Mouse (Mus musculus): ENCODE results near the gene Slc35d1.
"Not testable (repeated sequence)": the region's sequence is repeated elsewhere in the genome, so short reads cannot be mapped to it uniquely, and the experiment has no call there.

Gene Slc35d1

DNA sequence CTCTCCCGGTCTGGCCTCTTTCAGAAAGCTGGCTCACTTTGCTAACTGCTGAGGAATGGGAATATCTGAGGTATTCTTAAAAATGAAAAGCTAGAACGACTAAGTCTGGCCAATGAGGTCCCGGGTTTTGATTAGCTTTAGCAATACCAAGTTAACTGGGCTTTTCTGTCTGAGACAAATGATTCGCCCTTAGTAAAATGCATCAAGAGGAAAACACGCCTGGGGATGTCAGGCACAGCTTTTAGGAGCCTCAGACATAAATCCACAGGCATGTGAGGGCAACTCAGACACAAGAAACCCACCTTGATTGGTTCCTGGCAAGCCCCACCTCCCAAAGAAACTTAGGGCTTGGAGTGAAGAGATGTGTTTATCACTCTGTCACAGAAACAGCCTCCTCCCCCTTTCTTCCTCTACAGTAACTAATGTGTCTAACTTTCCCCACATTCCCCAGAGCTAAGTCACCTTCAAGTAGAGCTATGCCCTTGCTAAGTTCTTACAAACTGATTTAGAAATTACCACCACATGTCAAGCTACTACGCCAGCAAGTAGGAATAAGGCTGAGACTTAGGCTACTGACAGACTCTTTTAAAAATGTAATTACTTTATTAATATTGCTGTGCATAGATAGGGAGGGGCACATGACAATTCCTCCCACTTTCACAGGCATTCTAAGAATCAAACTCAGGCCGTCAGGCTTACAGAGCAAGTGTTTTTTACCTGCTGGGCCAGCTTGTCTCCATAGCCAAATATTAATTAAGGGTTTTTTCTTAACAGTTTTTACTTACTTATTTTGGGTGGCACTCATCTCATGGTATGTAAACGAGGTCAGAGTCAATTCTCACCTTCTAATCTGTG is 26.0 kb downstream of the Slc35d1 start:
- no peak for DNase-seq (ENCODE audit: low read depth, low spot score)

DNA sequence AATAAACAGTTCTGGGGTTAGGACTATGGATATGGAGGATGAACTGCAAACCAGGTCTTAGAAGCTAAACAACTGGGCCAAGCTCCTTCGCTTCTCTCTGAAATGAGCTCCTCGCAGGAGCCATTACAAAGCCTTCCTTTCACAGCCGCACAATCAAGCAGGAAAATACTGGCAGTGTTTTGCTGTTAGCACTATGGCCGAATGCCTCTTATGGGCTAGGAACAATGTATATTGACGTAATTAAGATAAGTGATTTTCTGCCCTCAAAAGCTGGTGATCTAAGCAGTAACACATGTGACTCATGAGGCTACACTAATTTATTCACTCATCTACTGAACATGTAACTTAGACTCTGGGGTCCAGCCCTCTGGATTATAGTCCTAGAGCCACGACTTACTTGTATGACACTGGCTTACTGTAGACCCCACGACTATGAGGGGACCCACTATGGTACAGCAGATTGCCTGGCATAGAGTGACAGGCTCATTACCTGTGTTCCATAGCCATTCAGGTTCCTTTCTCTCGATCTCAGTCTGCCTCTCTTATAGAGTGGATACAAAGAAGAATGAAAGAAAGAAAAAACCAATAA is 34.6 kb downstream of the Slc35d1 start:
- peak; percentile 14 for DNase-seq (ENCODE audit: low read depth, low spot score)

DNA sequence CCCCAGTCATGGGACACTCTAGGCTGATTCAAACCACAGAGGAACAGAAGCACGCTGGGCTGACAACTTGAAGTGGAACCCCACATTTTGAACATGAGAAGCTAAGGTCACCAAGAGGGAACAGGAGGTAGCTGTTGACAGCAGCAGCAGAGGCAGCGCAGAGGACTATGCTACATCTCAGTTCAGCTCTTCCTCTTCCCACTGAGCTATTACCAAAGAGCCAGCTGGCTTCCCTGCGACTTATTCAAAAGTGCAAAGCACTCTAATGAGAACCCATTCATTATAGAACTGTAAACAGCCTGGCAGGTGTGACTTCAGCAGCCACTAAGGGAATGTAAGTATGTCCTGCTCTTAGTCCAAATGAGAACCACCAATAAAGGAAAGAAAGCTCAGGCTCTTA is 35.4 kb downstream of the Slc35d1 start:
- DNase-seq (ENCODE audit: low read depth, low spot score): no peak

DNA sequence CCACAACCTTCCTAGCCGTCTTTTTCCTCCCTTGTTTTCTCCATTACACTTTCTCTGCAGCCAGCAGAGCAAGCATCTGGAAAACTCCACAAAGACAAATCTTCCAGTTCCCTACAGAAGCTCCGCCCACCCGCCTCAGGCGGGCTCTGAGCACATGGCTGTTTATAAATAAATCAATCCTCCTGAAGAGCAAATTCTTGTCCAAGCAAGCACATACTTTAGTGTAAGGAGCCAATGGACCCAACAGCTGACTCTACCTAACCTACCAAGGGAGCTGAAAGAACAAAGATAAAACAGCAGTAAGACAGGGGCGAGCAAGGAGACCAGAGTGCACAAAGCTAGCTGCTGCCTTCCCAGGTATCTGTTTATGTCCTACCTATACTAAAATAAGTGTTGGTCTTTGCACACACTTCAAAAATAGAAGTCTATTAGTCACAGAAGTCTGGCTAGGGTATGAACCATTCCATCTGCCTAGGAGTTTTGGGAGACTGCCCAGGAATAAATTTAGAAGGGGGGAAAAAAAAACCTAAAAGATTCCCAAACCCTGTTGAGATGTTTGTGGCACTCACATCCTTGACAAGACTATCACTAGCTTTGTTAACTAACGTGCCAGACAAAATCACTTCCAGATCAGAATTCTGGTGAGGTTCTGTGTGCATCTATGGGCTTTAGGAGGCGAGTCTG is 36.2 kb downstream of the Slc35d1 start:
- peak; percentile 31 for DNase-seq (ENCODE audit: low read depth, low spot score)

DNA sequence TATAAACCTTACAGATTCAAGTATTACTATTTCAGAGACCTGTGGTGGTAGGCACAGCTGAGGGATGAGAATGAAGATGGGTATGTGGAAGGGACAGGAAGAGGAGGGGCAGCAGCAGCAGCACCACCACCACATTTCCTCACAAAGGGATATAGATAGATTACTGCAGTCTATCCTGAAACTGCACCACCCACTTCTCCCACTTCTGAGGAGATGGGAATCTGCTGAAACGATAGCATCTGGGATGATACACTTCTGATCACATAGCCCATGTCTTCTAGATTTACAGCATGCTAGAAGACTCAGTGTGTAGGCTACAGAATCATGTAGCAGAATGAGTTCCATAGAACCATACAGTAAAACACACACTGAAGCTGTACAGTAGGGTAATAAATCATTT is 37.3 kb downstream of the Slc35d1 start:
- DNase-seq (ENCODE audit: low read depth, low spot score): no peak

DNA sequence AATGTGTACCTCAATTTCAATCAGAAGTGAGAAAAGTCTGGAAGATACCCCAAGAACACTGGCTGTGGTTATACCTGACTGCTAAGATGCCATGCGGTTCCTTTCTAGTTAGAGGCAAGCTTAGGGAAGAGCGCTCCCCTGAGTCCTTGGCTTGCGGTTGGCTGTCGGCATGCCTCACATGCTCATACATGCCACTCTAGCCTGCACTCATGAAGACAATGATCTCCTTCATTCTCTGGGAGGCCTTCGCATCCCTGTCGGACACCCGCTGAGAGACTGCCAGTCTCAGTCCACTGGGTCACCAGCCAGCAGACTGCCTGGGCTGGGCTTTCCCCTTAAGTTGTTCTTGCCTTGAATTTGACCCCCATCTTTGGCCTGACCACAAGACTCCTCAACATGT is 41.0 kb downstream of the Slc35d1 start:
- DNase-seq (ENCODE audit: low read depth, low spot score): no peak

DNA sequence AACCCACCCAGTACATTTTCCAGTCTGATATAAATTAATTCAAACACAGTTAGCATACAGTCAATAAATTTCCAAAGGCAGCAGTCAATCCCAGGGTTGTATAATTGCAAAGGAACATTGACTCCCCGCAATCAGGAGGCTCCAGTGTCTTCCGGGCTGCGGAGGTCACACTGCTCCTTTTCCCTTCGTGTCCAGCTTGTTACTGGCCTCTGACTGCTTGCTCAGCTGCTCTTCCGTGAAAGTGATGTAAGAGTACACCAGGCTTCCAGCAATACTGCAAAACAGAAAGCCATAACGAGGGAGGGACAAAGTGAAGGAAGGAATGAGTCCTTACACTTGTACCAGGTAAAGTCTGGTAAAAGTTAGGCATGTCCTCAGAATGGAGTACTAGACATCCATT is 41.5 kb downstream of the Slc35d1 start:
- DNase-seq (ENCODE audit: low read depth, low spot score): no peak

DNA sequence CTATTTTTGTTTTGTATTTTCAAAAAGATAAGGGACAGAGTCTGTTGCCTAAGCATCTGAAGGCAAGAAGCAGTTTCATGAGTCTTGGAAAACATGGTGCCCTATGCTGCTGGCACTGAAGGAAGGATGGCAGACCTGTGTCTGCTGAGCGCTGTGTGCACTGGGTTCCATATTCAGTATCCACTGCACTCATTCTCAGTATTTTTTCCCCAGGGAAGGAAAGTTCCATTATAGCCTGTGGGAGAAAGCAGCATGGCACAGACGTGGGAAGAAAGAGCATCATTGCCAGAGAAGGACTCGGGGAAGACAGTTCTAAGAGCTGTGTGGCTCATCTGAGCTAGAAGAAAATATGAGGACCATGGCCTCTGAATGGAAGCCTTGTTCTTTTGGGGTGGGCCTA is 43.7 kb downstream of the Slc35d1 start:
- no peak for DNase-seq (ENCODE audit: low read depth, low spot score)

DNA sequence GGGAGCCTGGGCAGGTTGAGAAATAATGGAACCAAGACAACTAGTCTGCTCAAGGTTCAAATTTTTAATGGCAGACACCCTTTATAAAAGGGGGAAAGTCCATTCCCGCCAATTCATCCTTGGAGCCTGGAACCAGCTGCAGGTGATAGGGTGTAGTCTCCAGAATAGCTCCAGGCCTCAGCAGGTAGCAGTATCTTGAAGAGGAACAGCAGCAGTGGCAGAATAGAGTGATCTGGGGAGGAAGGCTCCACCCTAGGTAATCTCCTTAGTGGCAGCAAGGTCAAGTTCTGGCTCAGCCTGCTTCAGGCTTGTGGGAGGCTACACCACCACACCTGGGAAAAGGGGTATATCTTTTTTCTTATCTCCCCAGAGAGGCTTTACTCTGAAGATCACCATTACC is 48.8 kb downstream of the Slc35d1 start:
- not testable (repeated sequence) for DNase-seq (ENCODE audit: low read depth, low spot score)

DNA sequence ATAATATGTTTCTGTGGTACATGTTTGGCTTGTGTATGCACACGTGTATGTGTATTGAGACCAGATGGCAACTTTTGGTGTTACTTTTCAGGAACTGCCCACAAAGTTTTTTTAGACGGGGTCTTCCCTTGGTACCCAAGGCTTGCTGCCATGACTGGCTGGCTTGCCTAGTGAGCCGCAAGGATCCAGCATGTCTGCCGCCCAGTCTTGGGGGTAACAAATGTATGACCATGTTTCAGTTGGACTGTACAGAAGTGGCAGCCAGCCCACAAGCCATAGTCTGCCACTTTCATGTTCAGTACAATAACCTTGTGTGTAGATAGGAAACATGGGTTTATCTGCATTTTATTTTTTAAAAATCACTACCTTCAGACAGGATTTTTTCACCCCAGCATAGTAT is 56.2 kb downstream of the Slc35d1 start:
- DNase-seq (ENCODE audit: low read depth, low spot score): no peak

DNA sequence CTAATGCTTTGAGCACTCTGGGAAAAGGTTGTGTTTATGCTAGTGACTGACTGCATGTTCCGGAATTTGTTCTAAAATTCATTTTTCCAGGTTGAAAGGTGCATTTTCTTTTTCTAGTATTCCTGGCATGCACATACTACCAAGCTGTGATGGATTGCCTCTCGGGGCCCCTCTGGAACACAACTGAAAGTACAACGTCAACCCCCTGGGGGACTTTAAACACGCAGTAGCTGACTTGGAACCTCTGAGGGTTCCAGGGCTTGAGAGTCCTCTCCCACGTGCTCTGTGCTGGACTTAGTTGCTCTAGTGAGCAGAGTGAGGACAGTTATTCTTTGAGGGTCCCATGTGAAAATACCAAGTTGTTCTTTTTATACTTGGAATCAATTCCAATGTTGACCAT is 63.0 kb downstream of the Slc35d1 start:
- DNase-seq (ENCODE audit: low read depth, low spot score): no peak

DNA sequence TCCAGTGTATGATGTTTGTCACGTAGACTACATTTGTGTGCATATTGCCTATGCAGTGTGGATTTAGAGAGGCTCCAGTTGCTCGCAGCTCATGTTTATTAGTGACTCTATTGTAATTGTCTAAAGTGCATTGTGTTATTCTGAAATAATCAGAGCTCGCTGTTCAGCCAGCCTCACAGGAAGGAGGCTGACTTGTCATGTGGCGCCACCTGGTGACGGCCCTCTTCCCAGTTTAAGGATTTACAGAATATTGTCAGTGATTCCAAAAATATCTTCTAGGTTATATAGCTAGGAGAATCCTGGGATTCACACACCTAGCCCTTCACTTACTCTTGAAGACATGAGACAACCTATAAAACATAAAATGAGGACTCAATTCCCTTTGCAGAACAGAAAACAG is 68.6 kb downstream of the Slc35d1 start:
- DNase-seq (ENCODE audit: low read depth, low spot score): peak; percentile 66

DNA sequence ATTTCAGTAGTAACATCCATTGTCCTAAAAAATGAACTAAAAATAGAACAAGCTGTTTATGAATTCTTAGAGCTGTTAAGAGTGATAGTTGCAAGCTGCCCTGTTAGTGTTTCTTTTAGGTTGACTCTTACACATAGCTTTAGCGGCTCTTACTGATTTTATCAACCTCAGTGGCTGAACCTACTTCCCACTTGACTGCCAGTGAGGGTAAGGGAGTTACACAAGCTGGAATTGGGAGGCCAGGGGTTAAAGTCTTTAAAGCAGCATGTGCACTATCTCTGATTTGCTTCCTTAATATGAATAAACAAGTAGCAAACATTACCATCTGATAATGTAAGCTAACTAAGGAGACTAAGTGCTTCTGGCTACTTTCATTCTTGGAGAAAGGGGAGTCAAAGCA is 78.0 kb downstream of the Slc35d1 start:
- DNase-seq (ENCODE audit: low read depth, low spot score): no peak

DNA sequence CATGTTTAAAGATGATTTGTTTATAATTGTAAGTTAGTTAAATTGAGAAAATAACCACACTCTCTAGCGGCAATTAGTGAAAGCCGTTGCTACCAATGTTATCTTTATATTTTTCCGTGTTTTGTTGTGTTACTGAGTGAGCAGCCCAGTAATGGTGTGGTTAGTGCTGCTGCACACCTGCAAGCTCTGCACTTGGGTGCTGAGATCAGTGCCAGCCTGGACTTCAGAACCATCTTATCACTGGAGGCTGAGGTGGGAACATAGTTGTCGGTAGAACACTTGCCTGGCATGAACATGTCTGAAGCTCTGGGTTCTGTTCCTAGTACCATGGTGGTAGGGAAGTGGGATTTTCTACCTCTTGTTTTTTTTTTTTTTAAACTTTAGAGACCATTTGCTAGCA is 88.4 kb downstream of the Slc35d1 start:
- no peak for DNase-seq (ENCODE audit: low read depth, low spot score)

DNA sequence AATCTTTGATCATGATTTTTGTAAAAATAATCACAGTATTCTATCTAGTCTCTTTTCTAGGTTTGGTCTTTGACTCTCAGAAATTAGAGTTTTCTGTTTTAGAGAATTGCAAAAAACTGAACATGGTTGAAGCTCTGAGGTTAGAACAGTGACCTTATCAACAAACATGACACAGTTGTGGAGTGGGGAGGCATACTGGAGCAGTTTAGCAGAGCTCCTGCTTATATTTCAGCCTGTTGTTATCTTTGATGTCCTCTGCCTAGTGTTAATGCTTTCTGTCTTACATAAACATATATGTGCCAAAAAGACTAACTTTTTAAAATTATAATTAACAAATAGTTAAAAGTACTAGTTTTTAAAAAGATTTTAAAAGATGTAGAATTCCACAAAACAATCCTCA is 91.4 kb downstream of the Slc35d1 start:
- no peak for DNase-seq (ENCODE audit: low read depth, low spot score)

DNA sequence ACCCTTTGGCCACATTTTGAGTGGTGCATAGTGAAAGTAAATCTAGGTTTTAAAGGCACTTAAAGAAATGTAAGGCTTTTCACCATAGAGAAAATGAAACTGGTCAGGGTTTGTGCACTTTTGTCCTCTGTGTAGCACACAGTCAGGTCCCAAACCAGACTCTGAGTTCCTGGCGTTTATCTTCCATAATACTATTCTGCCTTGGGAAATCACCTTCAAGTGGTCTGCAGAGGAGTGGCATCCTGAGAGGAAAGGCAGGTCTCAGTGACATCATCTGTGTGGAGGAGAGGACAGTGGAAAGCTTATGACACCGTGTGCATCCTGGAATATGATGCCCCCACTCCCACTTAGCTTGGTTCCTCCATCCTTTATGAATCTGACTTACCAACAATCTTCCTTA is 91.9 kb downstream of the Slc35d1 start:
- DNase-seq (ENCODE audit: low read depth, low spot score): no peak

DNA sequence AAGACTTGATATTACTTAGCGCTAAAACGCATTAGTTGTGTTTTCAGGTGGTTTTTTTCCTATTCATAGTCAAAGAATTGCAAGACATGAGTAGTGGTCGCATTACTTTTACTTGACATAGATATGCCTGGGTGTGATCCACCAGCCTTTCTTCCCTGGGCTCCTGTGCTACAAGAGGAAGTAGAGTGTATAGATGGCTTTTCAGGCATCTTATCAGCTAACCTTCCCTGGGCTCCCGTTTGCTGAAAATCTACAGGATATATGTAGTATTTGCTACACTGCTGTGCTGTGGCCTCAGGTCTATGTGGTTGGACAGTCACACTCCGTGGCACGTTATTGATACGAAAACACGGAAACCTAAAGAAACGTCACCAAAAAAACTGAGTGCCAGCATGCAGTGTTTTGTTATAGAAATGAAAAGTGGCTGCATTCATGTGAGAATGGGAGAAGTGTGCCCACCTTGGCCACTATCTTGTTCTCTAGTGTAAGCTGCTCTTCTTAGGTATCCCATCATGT is 94.0 kb downstream of the Slc35d1 start:
- DNase-seq (ENCODE audit: low read depth, low spot score): no peak
